Mouse (Mus musculus): Measurements from ENCODE around the gene Alg14. TPM values are rescaled to one million over a fixed set of nuclear protein-coding genes. Genes with fewer than 3 reads are reported as not detected.

Alg14 gene
- total and polyA plus RNA-seq, 3 experiments: 3.2 to 20.1 TPM; not detected in 1

DNA sequence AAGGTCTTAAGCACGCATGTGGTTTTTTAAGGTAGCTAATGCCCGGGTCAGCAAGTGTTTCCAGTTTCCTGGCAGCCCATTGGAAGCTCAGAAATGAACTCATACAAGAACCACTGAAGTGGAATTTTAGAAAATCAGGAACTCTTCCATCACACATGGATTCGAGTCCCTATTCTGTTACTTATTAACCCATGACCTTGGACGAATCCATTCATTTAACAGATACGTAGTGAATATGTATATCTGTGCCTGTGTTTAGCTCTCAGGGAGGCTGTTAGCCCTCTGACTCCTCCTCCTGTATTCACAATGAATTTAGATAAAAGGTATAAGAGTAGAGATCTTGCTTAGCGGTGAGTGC lies 54.0 kb downstream of the Alg14 start:
- no peak overlapping the region for H3K4me3 ChIP-seq (ENCODE audit: control insufficient read depth in 1 of 2, insufficient read depth in 1 of 2, low read depth in 2 of 2, low read length in 2 of 2)
- no peaks in the 10 kb centered on the region for H3K9me3 ChIP-seq (replicated peaks; ENCODE audit: insufficient read depth, low read length)
- H3K36me3 ChIP-seq (ENCODE audit: control insufficient read depth in 1 of 2, insufficient read depth in 2 of 2, low read length in 2 of 2): peaks cover 0 to 3% of the 10 kb centered on the region in 2 experiments; a peak in 2 of 4 replicates
- no peak for DNase-seq (ENCODE audit: low read depth, low spot score)
- H3K27ac ChIP-seq (ENCODE audit: control insufficient read depth, low read depth, low read length): no peak overlapping the region
- peaks cover 5 to 6% of the 10 kb centered on the region in 2 experiments; a peak in 3 of 4 replicates for H3K4me1 ChIP-seq (ENCODE audit: control insufficient read depth in 1 of 2, insufficient read depth in 2 of 2, low read length in 2 of 2)
- H3K27me3 ChIP-seq (ENCODE audit: control insufficient read depth in 1 of 2, insufficient read depth in 2 of 2, low read length in 2 of 2): no peaks in the 10 kb centered on the region
- no peak overlapping the region for H3K9ac ChIP-seq (ENCODE audit: control insufficient read depth, low read depth, low read length, poor library complexity, severe bottlenecking)
- H3K79me2 ChIP-seq (ENCODE audit: control insufficient read depth, insufficient read depth, low read length, poor library complexity): no peaks in the 10 kb centered on the region
- no peak for TF ChIP-seq SMC3 (IDR thresholded peaks at IDR 0.05; ENCODE audit: low read depth, low read length)
- no peak for TF ChIP-seq ZMIZ1 (IDR thresholded peaks at IDR 0.05; ENCODE audit: low read depth, low read length)
- TF ChIP-seq UBTF (IDR thresholded peaks at IDR 0.05; ENCODE audit: borderline replicate concordance, insufficient read depth, low read depth, low read length): no peak
- TF ChIP-seq POLR2A (IDR thresholded peaks at IDR 0.05; ENCODE audit: control insufficient read depth in 1 of 2, insufficient read depth in 1 of 2, low read depth in 1 of 2, low read length in 2 of 2, poor library complexity in 1 of 2): no peak
- TF ChIP-seq HCFC1 (IDR thresholded peaks at IDR 0.05; ENCODE audit: low read depth, low read length): no peak
- TF ChIP-seq GATA1 (IDR thresholded peaks at IDR 0.05; ENCODE audit: low read depth, low read length): no peak
- TF ChIP-seq USF2 (IDR thresholded peaks at IDR 0.05; ENCODE audit: borderline replicate concordance in 1 of 2, insufficient read depth in 1 of 2, low read depth in 1 of 2, low read length in 2 of 2): no peak
- no peak for TF ChIP-seq ZC3H11A (IDR thresholded peaks at IDR 0.05; ENCODE audit: low read depth, low read length)
- no peak for TF ChIP-seq RCOR1 (IDR thresholded peaks at IDR 0.05; ENCODE audit: low read depth, low read length)
- no peak for TF ChIP-seq CHD2 (IDR thresholded peaks at IDR 0.05; ENCODE audit: low read length)
- no peak for TF ChIP-seq USF1 (IDR thresholded peaks at IDR 0.05; ENCODE audit: low read depth, low read length)
- no peak for TF ChIP-seq NELFE (IDR thresholded peaks at IDR 0.05; ENCODE audit: low read depth, low read length)
- no peak for TF ChIP-seq TAL1 (IDR thresholded peaks at IDR 0.05; ENCODE audit: low read length)
- no peak for TF ChIP-seq MAZ (IDR thresholded peaks at IDR 0.05; ENCODE audit: low read depth, low read length)
- no peak for TF ChIP-seq MAX (IDR thresholded peaks at IDR 0.05; ENCODE audit: low read length)
- TF ChIP-seq BHLHE40 (IDR thresholded peaks at IDR 0.05; ENCODE audit: borderline replicate concordance, low read depth, low read length): no peak
- TF ChIP-seq E2F4 (IDR thresholded peaks at IDR 0.05; ENCODE audit: borderline replicate concordance, low read depth, low read length): no peak
- TF ChIP-seq CTCF (IDR thresholded peaks at IDR 0.05 in 2 of 3, conservative IDR thresholded peaks at IDR 0.05 in 1 of 3; ENCODE audit: control insufficient read depth in 1 of 3, insufficient read depth in 1 of 3, low read depth in 2 of 3, low read length in 3 of 3, poor library complexity in 1 of 3, severe bottlenecking in 1 of 3): no peak

DNA sequence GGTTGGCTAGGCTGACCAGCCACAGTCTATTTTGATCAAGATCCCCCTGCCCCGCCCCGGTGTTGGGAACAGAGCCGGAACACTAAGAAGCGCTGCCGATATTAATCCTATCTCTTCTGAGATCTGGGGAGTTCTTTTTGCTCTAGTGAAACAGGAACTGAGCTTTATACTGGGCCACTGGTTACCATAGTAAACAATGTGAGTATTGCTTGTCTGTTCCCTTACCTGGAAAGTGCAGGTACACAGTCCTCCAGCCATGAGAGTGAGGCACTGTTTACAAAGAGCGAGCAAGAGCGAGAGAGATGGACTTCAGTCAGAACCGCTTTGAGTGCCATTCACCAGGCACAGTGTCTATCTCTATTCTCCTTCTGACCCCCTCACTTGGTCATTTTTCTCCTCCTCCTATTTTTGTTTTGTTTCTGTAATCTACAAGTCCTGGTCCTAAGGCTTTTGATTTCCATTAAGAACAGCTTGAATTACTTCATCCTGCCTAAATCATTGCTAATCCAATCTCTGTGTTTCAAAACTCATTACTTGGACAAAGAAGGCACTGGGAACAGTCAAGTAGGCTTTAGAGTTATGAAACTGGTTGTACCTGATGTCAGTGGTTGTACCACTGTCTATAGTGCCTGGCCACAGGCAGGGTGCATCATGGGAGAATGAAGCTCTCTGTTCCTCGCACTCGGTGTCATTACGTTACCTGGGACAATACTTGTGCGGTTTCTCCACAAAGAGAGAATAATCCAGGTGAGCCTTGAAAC lies 55.1 kb downstream of the Alg14 start:
- no peak overlapping the region for H3K9ac ChIP-seq (ENCODE audit: control insufficient read depth, low read depth, low read length, poor library complexity, severe bottlenecking)
- no peak overlapping the region for H3K27ac ChIP-seq (ENCODE audit: control insufficient read depth, low read depth, low read length)
- no peak overlapping the region for H3K4me3 ChIP-seq (ENCODE audit: control insufficient read depth in 1 of 2, insufficient read depth in 1 of 2, low read depth in 2 of 2, low read length in 2 of 2)
- TF ChIP-seq MYB (IDR thresholded peaks at IDR 0.05; ENCODE audit: low read depth, low read length) (no peak), MAZ (IDR thresholded peaks at IDR 0.05; ENCODE audit: low read depth, low read length) (no peak), MXI1 (IDR thresholded peaks at IDR 0.05; ENCODE audit: low read depth, low read length) (no peak), UBTF (IDR thresholded peaks at IDR 0.05; ENCODE audit: borderline replicate concordance, insufficient read depth, low read depth, low read length) (no peak), GATA1 (IDR thresholded peaks at IDR 0.05; ENCODE audit: low read depth, low read length) (no peak), HCFC1 (IDR thresholded peaks at IDR 0.05; ENCODE audit: low read depth, low read length) (no peak), CHD2 (IDR thresholded peaks at IDR 0.05; ENCODE audit: low read length) (no peak), POLR2AphosphoS5 (IDR thresholded peaks at IDR 0.05; ENCODE audit: borderline replicate concordance, low read depth, low read length) (no peak), RAD21 (IDR thresholded peaks at IDR 0.05; ENCODE audit: low read depth, low read length) (no peak), JUND (IDR thresholded peaks at IDR 0.05; ENCODE audit: low read depth, low read length) (no peak), BHLHE40 (IDR thresholded peaks at IDR 0.05; ENCODE audit: borderline replicate concordance, low read depth, low read length) (no peak), MEF2A (IDR thresholded peaks at IDR 0.05; ENCODE audit: extremely low read depth, insufficient replicate concordance, low read depth, low read length, poor library complexity, severe bottlenecking) (no peak)
- no peaks in the 10 kb centered on the region for H3K27me3 ChIP-seq (ENCODE audit: control insufficient read depth in 1 of 2, insufficient read depth in 2 of 2, low read length in 2 of 2)
- H3K36me3 ChIP-seq (ENCODE audit: control insufficient read depth in 1 of 2, insufficient read depth in 2 of 2, low read length in 2 of 2): peaks cover 0 to 3% of the 10 kb centered on the region in 2 experiments; a peak in 2 of 4 replicates
- peaks cover 5 to 6% of the 10 kb centered on the region in 2 experiments; a peak in 3 of 4 replicates for H3K4me1 ChIP-seq (ENCODE audit: control insufficient read depth in 1 of 2, insufficient read depth in 2 of 2, low read length in 2 of 2)
- no peaks in the 10 kb centered on the region for H3K79me2 ChIP-seq (ENCODE audit: control insufficient read depth, insufficient read depth, low read length, poor library complexity)
- no peak for DNase-seq (ENCODE audit: low read depth, low spot score)
- H3K9me3 ChIP-seq (replicated peaks; ENCODE audit: insufficient read depth, low read length): no peaks in the 10 kb centered on the region
